Mouse (Mus musculus): ENCODE results near the gene Dbn1. TPM values are rescaled to one million over a fixed set of nuclear protein-coding genes. Genes with fewer than 3 reads are reported as not detected.
A peak's percentile ranks its signal among the peaks of the same experiment; 100 is the strongest.

Gene Dbn1
- polyA plus RNA-seq, 1 experiment: 8.3 TPM

- H3K4me1 ChIP-seq (ENCODE audit: control insufficient read depth, insufficient read depth, insufficient read length, low read length): no peaks in the 10 kb centered on the region
These were observed 8.8 kb upstream of the Dbn1 start for GRCm38 (mm10) chr13:55496661-55497060.

GRCm38 (mm10) chr13:55495702-55496101 is 7.8 kb upstream of the Dbn1 start:
- Histone ChIP-seq H3K27ac (replicated peaks; ENCODE audit: low read depth, low read length) (no peak overlapping the region), H3K4me3 (ENCODE audit: insufficient read depth, low read depth, low read length) (no peak overlapping the region), H3K4me1 (ENCODE audit: control insufficient read depth, insufficient read depth, insufficient read length, low read length) (no peaks in the 10 kb centered on the region)

More at GRCm38 (mm10) chr13:55496661-55497060, 8.8 kb upstream of the Dbn1 start:
- Histone ChIP-seq H3K27ac (replicated peaks; ENCODE audit: low read depth, low read length) (no peak overlapping the region), H3K4me3 (ENCODE audit: insufficient read depth, low read depth, low read length) (no peak overlapping the region)

GRCm38 (mm10) chr13:55494883-55495621 is 7.1 kb upstream of the Dbn1 start:
- Histone ChIP-seq H3K27ac (replicated peaks; ENCODE audit: low read depth, low read length) (no peak overlapping the region), H3K4me1 (ENCODE audit: control insufficient read depth, insufficient read depth, insufficient read length, low read length) (no peaks in the 10 kb centered on the region), H3K4me3 (ENCODE audit: insufficient read depth, low read depth, low read length) (no peak overlapping the region)

GRCm38 (mm10) chr13:55494257-55494656 is 6.3 kb upstream of the Dbn1 start:
- Histone ChIP-seq H3K4me3 (ENCODE audit: insufficient read depth, low read depth, low read length) (no peak overlapping the region), H3K4me1 (ENCODE audit: control insufficient read depth, insufficient read depth, insufficient read length, low read length) (no peaks in the 10 kb centered on the region), H3K27ac (replicated peaks; ENCODE audit: low read depth, low read length) (no peak overlapping the region)

- no peak overlapping the region for H3K27ac ChIP-seq (replicated peaks; ENCODE audit: low read depth, low read length)
These were observed 864 bp downstream of the Dbn1 start for GRCm38 (mm10) chr13:55486916-55487577.

GRCm38 (mm10) chr13:55486029-55486794 is 1.7 kb downstream of the Dbn1 start:
- no peak overlapping the region for H3K27ac ChIP-seq (replicated peaks; ENCODE audit: low read depth, low read length)

More at GRCm38 (mm10) chr13:55486916-55487577, 864 bp downstream of the Dbn1 start:
- Histone ChIP-seq H3K4me1 (ENCODE audit: control insufficient read depth, insufficient read depth, insufficient read length, low read length) (no peaks in the 10 kb centered on the region), H3K4me3 (ENCODE audit: insufficient read depth, low read depth, low read length) (peak overlapping the region; percentile 65)

GRCm38 (mm10) chr13:55484520-55485088 is 3.3 kb downstream of the Dbn1 start:
- Histone ChIP-seq H3K4me3 (ENCODE audit: insufficient read depth, low read depth, low read length) (no peak overlapping the region), H3K4me1 (ENCODE audit: control insufficient read depth, insufficient read depth, insufficient read length, low read length) (no peaks in the 10 kb centered on the region), H3K27ac (replicated peaks; ENCODE audit: low read depth, low read length) (no peak overlapping the region)

More at GRCm38 (mm10) chr13:55486029-55486794, 1.7 kb downstream of the Dbn1 start:
- no peaks in the 10 kb centered on the region for H3K4me1 ChIP-seq (ENCODE audit: control insufficient read depth, insufficient read depth, insufficient read length, low read length)
- peak overlapping the region; percentile 65 for H3K4me3 ChIP-seq (ENCODE audit: insufficient read depth, low read depth, low read length)

GRCm38 (mm10) chr13:55483593-55483992 is 4.3 kb downstream of the Dbn1 start:
- no peak overlapping the region for H3K4me3 ChIP-seq (ENCODE audit: insufficient read depth, low read depth, low read length)
- 0 out of 2 replicates have a peak overlapping the region, but pooled peaks have one; percentile 5 for H3K27ac ChIP-seq (replicated peaks; ENCODE audit: low read depth, low read length)
- H3K4me1 ChIP-seq (ENCODE audit: control insufficient read depth, insufficient read depth, insufficient read length, low read length): peaks cover 4% of the 10 kb centered on the region; the same call in 1 of the 2 replicates

- Histone ChIP-seq H3K4me1 (ENCODE audit: control insufficient read depth, insufficient read depth, insufficient read length, low read length) (peaks cover 5% of the 10 kb centered on the region; the same call in 1 of the 2 replicates), H3K27ac (replicated peaks; ENCODE audit: low read depth, low read length) (peak overlapping the region; percentile 54)
These were observed 4.8 kb downstream of the Dbn1 start for GRCm38 (mm10) chr13:55483071-55483470.

GRCm38 (mm10) chr13:55482542-55482941 is 5.4 kb downstream of the Dbn1 start:
- Histone ChIP-seq H3K4me1 (ENCODE audit: control insufficient read depth, insufficient read depth, insufficient read length, low read length) (peaks cover 5% of the 10 kb centered on the region; the same call in 1 of the 2 replicates), H3K4me3 (ENCODE audit: insufficient read depth, low read depth, low read length) (no peak overlapping the region), H3K27ac (replicated peaks; ENCODE audit: low read depth, low read length) (peak overlapping the region; percentile 54; the same call in 1 of the 2 replicates)

More at GRCm38 (mm10) chr13:55483071-55483470, 4.8 kb downstream of the Dbn1 start:
- H3K4me3 ChIP-seq (ENCODE audit: insufficient read depth, low read depth, low read length): no peak overlapping the region

GRCm38 (mm10) chr13:55479929-55480328 is 8.0 kb downstream of the Dbn1 start:
- H3K4me3 ChIP-seq (ENCODE audit: insufficient read depth, low read depth, low read length): no peak overlapping the region
- H3K4me1 ChIP-seq (ENCODE audit: control insufficient read depth, insufficient read depth, insufficient read length, low read length): peaks cover 5% of the 10 kb centered on the region; the same call in 1 of the 2 replicates
- no peak overlapping the region for H3K27ac ChIP-seq (replicated peaks; ENCODE audit: low read depth, low read length)

GRCm38 (mm10) chr13:55479008-55479407 is 8.9 kb downstream of the Dbn1 start:
- Histone ChIP-seq H3K27ac (replicated peaks; ENCODE audit: low read depth, low read length) (peak overlapping the region; percentile 43), H3K4me3 (ENCODE audit: insufficient read depth, low read depth, low read length) (no peak overlapping the region), H3K4me1 (ENCODE audit: control insufficient read depth, insufficient read depth, insufficient read length, low read length) (peaks cover 5% of the 10 kb centered on the region; the same call in 1 of the 2 replicates)

GRCm38 (mm10) chr13:55478036-55478435 is 9.9 kb downstream of the Dbn1 start:
- H3K27ac ChIP-seq (replicated peaks; ENCODE audit: low read depth, low read length): no peak overlapping the region
- peaks cover 5% of the 10 kb centered on the region; the same call in 1 of the 2 replicates for H3K4me1 ChIP-seq (ENCODE audit: control insufficient read depth, insufficient read depth, insufficient read length, low read length)
- H3K4me3 ChIP-seq (ENCODE audit: insufficient read depth, low read depth, low read length): no peak overlapping the region

- Histone ChIP-seq H3K4me3 (ENCODE audit: insufficient read depth, low read depth, low read length) (no peak overlapping the region), H3K27ac (replicated peaks; ENCODE audit: low read depth, low read length) (no peak overlapping the region), H3K4me1 (ENCODE audit: control insufficient read depth, insufficient read depth, insufficient read length, low read length) (peaks cover 5% of the 10 kb centered on the region)
These were observed 10.4 kb downstream of the Dbn1 start for GRCm38 (mm10) chr13:55477492-55477891.

Measured in brown adipose tissue, adult 24 weeks (tissue).